Mouse (Mus musculus): Measurements from ENCODE around the gene Txndc15. TPM values are rescaled to one million over a fixed set of nuclear protein-coding genes. Genes with fewer than 3 reads are reported as not detected.

The Txndc15 gene
- polyA plus RNA-seq, 1 experiment, result 51.5 TPM

DNA sequence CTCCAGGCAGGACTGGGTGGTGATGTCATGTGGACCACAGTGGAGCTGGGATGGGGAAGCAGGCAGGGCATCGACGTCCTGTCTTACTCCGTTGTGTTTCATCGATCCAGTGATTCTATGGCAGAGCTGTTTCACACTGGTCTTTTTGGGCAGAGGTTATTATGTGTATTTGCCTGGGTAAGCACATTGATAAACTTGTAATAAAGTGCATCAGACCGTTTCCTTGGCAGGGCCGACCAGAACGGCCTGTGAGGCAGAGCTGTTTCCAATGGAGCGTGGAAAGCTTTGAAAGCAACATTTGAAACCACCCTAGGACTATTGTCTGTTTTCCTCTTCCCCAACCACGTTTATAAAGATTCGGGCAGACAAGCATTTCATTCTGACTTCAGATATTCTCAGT is 46.1 kb downstream of the Txndc15 start:
- H3K27ac ChIP-seq (ENCODE audit: insufficient read depth, low read depth, low read length), result no peak overlapping the region
- TF ChIP-seq POLR2A (IDR thresholded peaks at IDR 0.05; ENCODE audit: borderline replicate concordance, low read depth, low read length), result no peak
- TF ChIP-seq CTCF (IDR thresholded peaks at IDR 0.05; ENCODE audit: low read depth, low read length), result no peak
- H3K4me1 ChIP-seq (ENCODE audit: control insufficient read depth, insufficient read depth, low read length), result peaks cover 5% of the 10 kb centered on the region; the same call in 1 of the 2 replicates
- no peak overlapping the region for H3K4me3 ChIP-seq (ENCODE audit: insufficient read depth, low read length)

GRCm38 (mm10) chr13:55761486-55761885 is 47.0 kb downstream of the Txndc15 start:
- Histone ChIP-seq H3K4me1 (ENCODE audit: control insufficient read depth, insufficient read depth, low read length) (peaks cover 5% of the 10 kb centered on the region; the same call in 1 of the 2 replicates), H3K27ac (ENCODE audit: insufficient read depth, low read depth, low read length) (no peak overlapping the region), H3K4me3 (ENCODE audit: insufficient read depth, low read length) (no peak overlapping the region)
- TF ChIP-seq POLR2A (IDR thresholded peaks at IDR 0.05; ENCODE audit: borderline replicate concordance, low read depth, low read length) (no peak), CTCF (IDR thresholded peaks at IDR 0.05; ENCODE audit: low read depth, low read length) (no peak)

- H3K4me3 ChIP-seq (ENCODE audit: insufficient read depth, low read length), result no peak overlapping the region
- TF ChIP-seq POLR2A (IDR thresholded peaks at IDR 0.05; ENCODE audit: borderline replicate concordance, low read depth, low read length) (no peak), CTCF (IDR thresholded peaks at IDR 0.05; ENCODE audit: low read depth, low read length) (no peak)
- no peak overlapping the region for H3K27ac ChIP-seq (ENCODE audit: insufficient read depth, low read depth, low read length)
- H3K4me1 ChIP-seq (ENCODE audit: control insufficient read depth, insufficient read depth, low read length), result no peaks in the 10 kb centered on the region
Measured at GRCm38 (mm10) chr13:55774352-55774751, 59.9 kb downstream of the Txndc15 start.

DNA sequence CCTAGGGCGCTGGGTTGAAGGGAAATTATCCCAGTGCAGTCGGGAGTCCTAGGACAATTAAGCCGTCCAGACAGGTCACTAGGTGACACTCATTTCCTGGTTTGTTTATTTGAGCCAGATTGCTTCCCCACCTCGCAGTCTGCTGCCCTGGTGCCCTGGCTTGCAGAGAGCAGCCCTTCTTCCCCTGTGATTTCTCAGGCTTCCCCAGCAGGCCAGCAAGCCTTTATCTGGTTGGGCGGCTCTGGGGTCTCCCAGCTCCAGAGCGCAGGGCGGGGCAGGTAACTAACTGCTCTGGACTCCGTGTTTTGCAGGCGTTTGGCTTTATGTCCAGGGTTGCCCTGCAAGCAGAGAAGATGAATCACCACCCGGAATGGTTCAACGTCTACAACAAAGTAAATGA is 60.6 kb downstream of the Txndc15 start:
- Histone ChIP-seq H3K27ac (ENCODE audit: insufficient read depth, low read depth, low read length) (no peak overlapping the region), H3K4me3 (ENCODE audit: insufficient read depth, low read length) (no peak overlapping the region), H3K4me1 (ENCODE audit: control insufficient read depth, insufficient read depth, low read length) (no peaks in the 10 kb centered on the region)
- TF ChIP-seq CTCF (IDR thresholded peaks at IDR 0.05; ENCODE audit: low read depth, low read length), result no peak

Other genes starting within 250 kb of the Txndc15 start
- 0.62 and 1.2 TPM in 2 replicates for gene Dbn1, start 226.5 kb upstream of the Txndc15 start, polyA plus RNA-seq (2012; ENCODE audit: insufficient read depth, insufficient read length, missing spikeins)
- 6.0 TPM in 2 replicates for gene Pdlim7, start 201.0 kb upstream of the Txndc15 start, polyA plus RNA-seq (2012; ENCODE audit: insufficient read depth, insufficient read length, missing spikeins)
- gene Dok3, start 185.4 kb upstream of the Txndc15 start, polyA plus RNA-seq (2012; ENCODE audit: insufficient read depth, insufficient read length, missing spikeins), result 87.8 and 94.2 TPM in 2 replicates
- 39.1 and 39.8 TPM in 2 replicates for gene Ddx41, start 178.0 kb upstream of the Txndc15 start, polyA plus RNA-seq (2012; ENCODE audit: insufficient read depth, insufficient read length, missing spikeins)
- gene Fam193b, start 143.5 kb upstream of the Txndc15 start, polyA plus RNA-seq (2012; ENCODE audit: insufficient read depth, insufficient read length, missing spikeins), result 45.6 and 47.6 TPM in 2 replicates
- 90.3 and 94.9 TPM in 2 replicates for gene Tmed9, start 140.9 kb upstream of the Txndc15 start, polyA plus RNA-seq (2012; ENCODE audit: insufficient read depth, insufficient read length, missing spikeins)
- 25.2 and 27.5 TPM in 2 replicates for gene B4galt7, start 114.8 kb upstream of the Txndc15 start, polyA plus RNA-seq (2012; ENCODE audit: insufficient read depth, insufficient read length, missing spikeins)
- gene Caml, start 91.6 kb upstream of the Txndc15 start, polyA plus RNA-seq (2012; ENCODE audit: insufficient read depth, insufficient read length, missing spikeins), result 44.9 and 45.8 TPM in 2 replicates
- gene Ddx46, start 79.6 kb upstream of the Txndc15 start, polyA plus RNA-seq (2012; ENCODE audit: insufficient read depth, insufficient read length, missing spikeins), result 53.3 and 59.2 TPM in 2 replicates
- 46.8 and 50.4 TPM in 2 replicates for gene B230219D22Rik, start 21.5 kb upstream of the Txndc15 start, polyA plus RNA-seq (2012; ENCODE audit: insufficient read depth, insufficient read length, missing spikeins)
- gene Pcbd2, start 12.7 kb downstream of the Txndc15 start, polyA plus RNA-seq (2012; ENCODE audit: insufficient read depth, insufficient read length, missing spikeins), result 55.0 and 57.0 TPM in 2 replicates
- gene Catsper3, start 69.9 kb downstream of the Txndc15 start, polyA plus RNA-seq (2012; ENCODE audit: insufficient read depth, insufficient read length, missing spikeins), result not detected in 2 replicates
- 0.60 TPM in 1 of 2 replicates, not detected in the other for gene Pitx1, start 121.5 kb downstream of the Txndc15 start, polyA plus RNA-seq (2012; ENCODE audit: insufficient read depth, insufficient read length, missing spikeins)